Mouse (Mus musculus): ENCODE measurements around the gene Clcnkb. TPM values are rescaled to one million over a fixed set of nuclear protein-coding genes. Genes with fewer than 3 reads are reported as not detected.

Clcnkb gene
- polyA plus RNA-seq, 1 experiment = not detected

GRCm38 (mm10) chr4:141360846-141361245 is 55.0 kb downstream of the Clcnkb start:
- no peak for TF ChIP-seq POLR2A (IDR thresholded peaks at IDR 0.05; ENCODE audit: borderline replicate concordance, insufficient read depth, low read length)
- TF ChIP-seq CTCF (IDR thresholded peaks at IDR 0.05; ENCODE audit: borderline replicate concordance, insufficient read depth, low read depth, low read length) = peak; percentile 31; the same call in 1 of the 2 replicates
- no peak for DNase-seq
- H3K27ac ChIP-seq (ENCODE audit: insufficient read depth, low read length) = no peak overlapping the region
- no peaks in the 10 kb centered on the region for H3K27me3 ChIP-seq (ENCODE audit: control insufficient read depth, insufficient read depth, low read length)
- H3K4me1 ChIP-seq (ENCODE audit: control insufficient read depth, insufficient read depth, low read length) = peaks cover 4% of the 10 kb centered on the region
- 38% methylated on average over 7 of the region's 7 CpGs for WGBS
- no peak overlapping the region for H3K4me3 ChIP-seq (replicated peaks; ENCODE audit: insufficient read depth, low read depth, low read length)

- Histone ChIP-seq H3K27me3 (ENCODE audit: control insufficient read depth, insufficient read depth, low read length) (no peaks in the 10 kb centered on the region), H3K27ac (ENCODE audit: insufficient read depth, low read length) (no peak overlapping the region), H3K4me3 (replicated peaks; ENCODE audit: insufficient read depth, low read depth, low read length) (no peak overlapping the region), H3K4me1 (ENCODE audit: control insufficient read depth, insufficient read depth, low read length) (peaks cover 4% of the 10 kb centered on the region)
- 84% methylated on average over 6 of the region's 6 CpGs for WGBS
- no peak for DNase-seq
- TF ChIP-seq CTCF (IDR thresholded peaks at IDR 0.05; ENCODE audit: borderline replicate concordance, insufficient read depth, low read depth, low read length) = no peak
- TF ChIP-seq POLR2A (IDR thresholded peaks at IDR 0.05; ENCODE audit: borderline replicate concordance, insufficient read depth, low read length) = no peak
Measured at GRCm38 (mm10) chr4:141359222-141359621, 56.6 kb downstream of the Clcnkb start.

- Histone ChIP-seq H3K4me3 (replicated peaks; ENCODE audit: insufficient read depth, low read depth, low read length) (no peak overlapping the region), H3K4me1 (ENCODE audit: control insufficient read depth, insufficient read depth, low read length) (peaks cover under 1% of the 10 kb centered on the region), H3K27ac (ENCODE audit: insufficient read depth, low read length) (no peak overlapping the region), H3K27me3 (ENCODE audit: control insufficient read depth, insufficient read depth, low read length) (no peaks in the 10 kb centered on the region)
- no peak for TF ChIP-seq CTCF (IDR thresholded peaks at IDR 0.05; ENCODE audit: borderline replicate concordance, insufficient read depth, low read depth, low read length)
- no peak for TF ChIP-seq POLR2A (IDR thresholded peaks at IDR 0.05; ENCODE audit: borderline replicate concordance, insufficient read depth, low read length)
- DNase-seq = no peak
Measured at GRCm38 (mm10) chr4:141357811-141358210, 58.0 kb downstream of the Clcnkb start.

Other genes starting within 250 kb of the Clcnkb start
- gene Rsg1, start 202.1 kb downstream of the Clcnkb start, polyA plus RNA-seq (2012; rRNA removed) = 4.7 and 6.8 TPM in 2 replicates
- 14.0 and 15.0 TPM in 2 replicates for gene Arhgef19, start 176.5 kb downstream of the Clcnkb start, polyA plus RNA-seq (2012; rRNA removed)
- 1.9 and 2.0 TPM in 2 replicates for gene Epha2, start 114.8 kb downstream of the Clcnkb start, polyA plus RNA-seq (2012; rRNA removed)
- gene Fam131c, start 47.8 kb downstream of the Clcnkb start, polyA plus RNA-seq (2012; rRNA removed) = 17.9 and 18.2 TPM in 2 replicates
- gene Clcnka, start 17.3 kb downstream of the Clcnkb start, polyA plus RNA-seq (2012; rRNA removed) = 0.03 TPM in 1 of 2 replicates, not detected in the other
- gene Hspb7, start 4.8 kb upstream of the Clcnkb start, polyA plus RNA-seq (2012; rRNA removed) = 0.10 and 0.16 TPM in 2 replicates
- 8.7 and 12.9 TPM in 2 replicates for gene Srarp, start 20.1 kb upstream of the Clcnkb start, polyA plus RNA-seq (2012; rRNA removed)
- gene Zbtb17, start 28.6 kb upstream of the Clcnkb start, polyA plus RNA-seq (2012; rRNA removed) = 34.7 TPM in 2 replicates
- gene Spen, start 122.6 kb upstream of the Clcnkb start, polyA plus RNA-seq (2012; rRNA removed) = 16.6 and 18.6 TPM in 2 replicates
- gene Fblim1, start 190.1 kb upstream of the Clcnkb start, polyA plus RNA-seq (2012; rRNA removed) = 2.3 and 2.6 TPM in 2 replicates
- gene Tmem82, start 202.6 kb upstream of the Clcnkb start, polyA plus RNA-seq (2012; rRNA removed) = 0.57 and 0.73 TPM in 2 replicates
- 7.7 and 9.5 TPM in 2 replicates for gene Slc25a34, start 207.8 kb upstream of the Clcnkb start, polyA plus RNA-seq (2012; rRNA removed)
- 124 and 130 TPM in 2 replicates for gene Plekhm2, start 248.9 kb upstream of the Clcnkb start, polyA plus RNA-seq (2012; rRNA removed)

Data from cerebellum, adult 2 months (tissue).